Mouse (Mus musculus): ENCODE measurements around the gene Serpinc1. TPM values are rescaled to one million over a fixed set of nuclear protein-coding genes. Genes with fewer than 3 reads are reported as not detected.

Serpinc1 gene
- total RNA-seq, 2 experiments from 2014 or later = 0.08 TPM; not detected in 1

DNA sequence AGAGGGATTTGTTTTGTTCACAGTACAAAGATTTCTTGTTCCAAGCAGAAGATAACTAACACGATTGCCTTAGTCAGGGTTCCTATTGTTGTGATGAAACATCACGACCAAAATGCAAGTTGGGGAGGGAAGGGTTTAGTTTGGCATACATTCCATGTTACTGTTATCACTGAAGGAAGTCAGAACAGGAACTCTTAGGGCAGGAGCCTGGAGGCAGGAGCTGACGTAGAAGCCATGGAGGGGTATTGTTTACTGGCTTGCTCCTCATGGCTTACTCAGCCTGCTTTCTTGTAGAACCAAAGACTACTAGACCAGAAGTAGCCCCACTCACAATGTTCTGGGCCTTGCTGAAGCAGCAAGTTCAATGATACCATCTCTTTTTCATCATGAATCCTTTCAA is 68.6 kb downstream of the Serpinc1 start:
- DNase-seq = no peak

Other genes starting within 250 kb of the Serpinc1 start
- 10 to 100 TPM in 1 of 2 experiments, 1 to 10 TPM in 1; 9.4 to 11.8 TPM for gene Rabgap1l, start 185.4 kb upstream of the Serpinc1 start, total RNA-seq (2021)
- gene Rc3h1, start 72.2 kb upstream of the Serpinc1 start, total RNA-seq (2021) = 10 to 100 TPM; 22.5 to 30.0 TPM
- gene Zbtb37, start 56.3 kb downstream of the Serpinc1 start, total RNA-seq (2021) = 1 to 10 TPM; 4.8 to 7.8 TPM
- gene Dars2, start 92.1 kb downstream of the Serpinc1 start, total RNA-seq (2021) = 10 to 100 TPM; 11.0 to 11.4 TPM
- under 1 TPM; 0.51 to 0.62 TPM for gene Cenpl, start 92.1 kb downstream of the Serpinc1 start, total RNA-seq (2021)
- 1 to 10 TPM; 8.5 to 8.6 TPM for gene Klhl20, start 152.9 kb downstream of the Serpinc1 start, total RNA-seq (2021)
- not detected for gene Ankrd45, start 164.1 kb downstream of the Serpinc1 start, total RNA-seq (2021)
- gene Tex50, start 180.7 kb downstream of the Serpinc1 start, total RNA-seq (2021) = not detected